Mouse (Mus musculus): ENCODE results near the gene Cnksr2. TPM values are rescaled to one million over a fixed set of nuclear protein-coding genes. Genes with fewer than 3 reads are reported as not detected.

Gene Cnksr2
- total RNA-seq, 2 experiments from 2014 or later, result 278 to 289 TPM

GRCm38 (mm10) chrX:157817571-157818206 is 225.4 kb downstream of the Cnksr2 start:
- no peak for TF ChIP-seq CTCF (conservative IDR thresholded peaks at IDR 0.05)
- no peak for DNase-seq (ENCODE audit: low spot score in 2 of 2)
- peak overlapping the region; percentile 46; the same call in 1 of the 2 replicates for H3K27ac ChIP-seq
- H3K4me3 ChIP-seq, result peak overlapping the region; percentile 11; the same call in 1 of the 2 replicates

GRCm38 (mm10) chrX:157809721-157810120 is 233.4 kb downstream of the Cnksr2 start:
- Histone ChIP-seq H3K4me3 (no peak overlapping the region), H3K27ac (no peak overlapping the region)
- TF ChIP-seq CTCF (conservative IDR thresholded peaks at IDR 0.05), result no peak
- no peak for DNase-seq (ENCODE audit: low spot score in 2 of 2)

- Histone ChIP-seq H3K4me3 (no peak overlapping the region), H3K27ac (no peak overlapping the region)
- no peak for TF ChIP-seq CTCF (conservative IDR thresholded peaks at IDR 0.05)
- DNase-seq (ENCODE audit: low spot score in 2 of 2), result no peak
Measured at GRCm38 (mm10) chrX:157801669-157802068, 241.4 kb downstream of the Cnksr2 start.

Other genes with a start within 250 kb of the Cnksr2 start
- under 1 TPM; 0.25 to 0.26 TPM for gene Klhl34, start 224.9 kb downstream of the Cnksr2 start, total RNA-seq (2021)